Mouse (Mus musculus): ENCODE data around the gene Xpnpep2.

DNA sequence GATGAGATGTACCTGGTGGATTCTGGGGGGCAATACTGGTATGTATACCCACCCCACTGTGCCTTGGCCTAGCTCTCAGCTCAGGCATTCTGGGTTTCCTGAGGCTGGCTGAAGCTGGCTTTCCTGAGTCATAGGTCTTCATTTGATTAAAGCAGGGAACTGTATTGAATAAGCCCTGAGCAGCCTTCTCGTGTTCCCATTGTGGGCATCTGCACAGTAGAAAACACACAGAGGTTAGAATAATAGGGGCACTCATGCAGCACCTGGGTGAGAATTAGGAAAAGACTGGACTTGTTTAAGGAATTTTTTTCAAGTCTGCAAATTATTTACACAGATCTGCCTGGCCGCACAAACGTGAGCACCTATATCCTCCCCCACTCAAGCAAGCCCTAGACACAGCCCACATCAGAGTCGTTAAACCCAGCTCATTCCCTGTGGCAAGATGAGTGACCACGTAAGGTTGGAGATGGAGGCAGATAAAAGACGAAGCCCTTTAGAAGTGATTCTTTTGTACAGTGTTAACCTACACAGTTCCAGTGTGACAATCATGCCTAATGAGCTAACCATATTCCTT lies 18.5 kb downstream of the Xpnpep2 start:
- no peak for TF ChIP-seq CTCF (IDR thresholded peaks at IDR 0.05; ENCODE audit: low read depth)
- TF ChIP-seq EP300 (IDR thresholded peaks at IDR 0.05; ENCODE audit: low read depth), result no peak

All from liver, postnatal 0 days (tissue).